Mouse (Mus musculus) mouse embryonic stem cell (cell line): ENCODE measurements around the gene Ggnbp2.

Experiments
- in situ Hi-C, 2 experiments: fragments of 300-500 bp; cut with MboI; formaldehyde crosslinking; loops; 1 replicate in 1 of 2; 3 replicates in 1 of 2; pipeline ENCODE4 v1.14.3; 2019 to 2020; ENCODE audit warnings: low sequenced_read_pairs in 2 of 2, low pct_unique_long_range_greater_than_20kb in 1 of 2, mixed read lengths in 1 of 2; ENCODE audit not compliant: unreplicated experiment in 1 of 2

Gene Ggnbp2

DNA sequence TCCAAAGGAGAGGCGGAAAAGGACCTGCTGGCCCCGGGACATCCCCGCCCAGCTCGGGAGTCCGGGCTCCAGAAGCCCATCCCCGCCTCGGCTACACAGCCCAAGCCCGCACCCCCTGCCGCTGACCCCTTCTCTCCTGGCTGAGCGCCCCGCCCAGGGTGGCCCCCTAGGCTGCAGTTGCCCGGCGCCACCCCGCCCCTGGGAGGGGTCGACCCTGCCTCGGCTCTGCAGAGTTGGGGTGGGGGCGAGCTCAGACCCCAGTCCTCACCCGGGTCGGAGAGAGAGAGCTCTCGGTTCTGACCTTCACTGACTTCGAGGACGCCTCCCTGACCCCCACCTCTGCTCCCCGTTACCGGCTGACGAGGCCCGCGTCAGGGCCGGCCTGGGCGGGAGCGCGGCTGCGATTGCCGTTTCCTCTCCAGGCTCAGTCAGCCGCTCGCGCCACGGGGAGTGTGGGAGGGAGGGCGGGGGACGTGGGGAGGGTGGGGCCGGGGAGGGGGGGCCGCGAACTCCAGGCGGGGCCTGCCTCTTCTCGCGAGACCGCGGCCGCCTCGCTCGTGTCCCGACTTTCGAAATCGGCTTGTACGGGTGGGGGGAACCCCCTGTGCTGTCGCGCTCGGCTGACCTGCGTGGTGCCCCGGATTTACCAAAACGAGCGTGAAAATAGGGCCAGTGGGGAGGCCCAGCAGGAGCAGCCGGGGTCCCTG is at the start of gene Ggnbp2:
Gene Ggnbp2 (minus strand): TSS at position 481 of the 707 bp plus-strand sequence.
- in situ Hi-C loops, result no loop called here

DNA sequence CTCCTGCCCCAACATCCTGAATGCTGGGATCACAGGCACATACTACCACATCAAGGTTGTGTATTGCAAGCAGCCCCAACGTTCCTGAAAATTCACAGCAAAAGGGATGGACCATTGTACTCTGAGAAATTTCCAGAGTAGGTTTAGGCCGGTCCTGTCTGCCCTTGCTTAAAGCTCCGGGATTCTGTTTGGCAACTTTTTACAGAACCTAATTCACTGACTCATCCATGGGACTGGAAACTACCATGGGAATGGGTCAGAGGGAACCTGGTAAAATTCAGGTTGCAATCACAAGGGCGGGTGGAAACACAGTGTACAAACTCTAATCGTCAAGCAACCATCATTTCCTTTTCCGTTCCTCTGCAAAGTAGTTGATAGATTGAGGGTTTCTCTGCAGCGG is 49.3 kb upstream of the Ggnbp2 start:
- in situ Hi-C loops, result loop anchor here in 1 of 2 experiments (5.0 kb wide), 1 partner anchor 62 kb away; no protein-coding TSS in a partner anchor

DNA sequence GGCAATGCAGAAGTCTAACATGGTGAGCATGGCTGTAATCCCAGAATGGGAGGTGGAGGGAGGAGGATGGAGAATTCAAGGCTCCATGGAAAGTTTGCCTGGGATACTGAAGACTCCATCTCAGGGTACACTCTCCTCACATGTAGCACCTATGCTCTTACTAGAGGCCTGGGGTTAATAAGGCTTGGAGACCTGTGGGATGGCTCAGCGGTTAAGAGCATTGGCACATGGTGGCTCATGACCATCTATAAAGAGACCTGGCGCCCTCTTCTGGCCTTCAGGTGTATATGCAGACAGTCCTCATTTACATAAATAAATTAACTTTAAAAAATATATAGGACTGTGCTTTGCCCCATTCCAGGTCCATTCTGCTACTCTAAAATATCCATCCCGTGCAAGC is 48.7 kb upstream of the Ggnbp2 start:
- in situ Hi-C loops, result loop anchor here in 1 of 2 experiments (5.0 kb wide), 1 partner anchor 63 kb away; no protein-coding TSS in a partner anchor

DNA sequence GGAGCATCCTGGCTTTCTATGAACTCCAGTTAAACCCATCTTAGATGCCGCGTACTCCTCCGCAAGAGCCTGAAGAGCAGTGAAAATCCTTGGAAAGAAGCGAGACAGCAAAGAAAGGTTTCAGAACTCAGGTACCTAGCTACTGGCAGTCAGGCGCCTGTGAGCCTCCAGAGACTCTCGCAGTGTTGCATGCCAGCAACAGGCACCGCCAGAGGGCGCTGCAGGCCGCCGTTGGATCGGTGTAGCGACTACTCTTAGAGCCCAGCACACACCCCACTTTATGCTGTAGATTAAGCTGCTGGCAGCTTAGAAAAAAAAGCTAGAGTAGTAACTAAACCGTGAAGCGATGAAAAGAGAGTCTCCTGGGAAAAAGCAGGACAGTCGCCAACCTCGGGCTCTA is 47.8 kb upstream of the Ggnbp2 start:
- in situ Hi-C loops, result loop anchor here in 1 of 2 experiments (5.0 kb wide), 1 partner anchor 64 kb away; no protein-coding TSS in a partner anchor

DNA sequence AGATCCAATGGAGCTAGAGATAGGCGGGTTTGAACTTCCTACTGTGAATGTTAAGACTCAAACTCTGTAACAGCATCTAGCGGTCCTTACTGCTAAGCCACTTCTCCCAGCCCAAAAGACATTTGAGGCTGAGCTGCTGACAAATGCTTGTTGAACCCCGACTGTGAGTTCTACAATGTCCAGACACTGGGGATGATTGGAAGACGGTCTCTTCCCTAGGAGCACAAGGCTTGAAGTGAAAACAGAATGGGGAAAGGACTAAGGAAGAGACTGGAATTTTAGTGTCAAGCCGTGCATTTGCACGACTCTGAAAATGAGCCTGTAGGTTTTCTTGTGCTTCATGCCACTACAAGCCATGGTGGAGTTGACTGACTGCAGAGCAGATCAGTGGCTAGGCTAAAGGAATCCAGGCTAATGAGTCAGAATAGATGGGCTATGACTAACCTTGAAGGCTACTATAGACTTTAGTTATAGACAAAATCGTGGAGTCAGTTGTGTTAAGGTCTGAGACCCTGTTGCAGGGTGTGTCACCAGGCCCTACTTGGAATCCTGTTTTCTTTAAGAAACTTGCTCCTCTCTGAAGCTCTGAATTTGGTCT is 46.2 kb upstream of the Ggnbp2 start:
- in situ Hi-C loops, result loop anchor here in 1 of 2 experiments (5.0 kb wide), 1 partner anchor 65 kb away; no protein-coding TSS in a partner anchor

DNA sequence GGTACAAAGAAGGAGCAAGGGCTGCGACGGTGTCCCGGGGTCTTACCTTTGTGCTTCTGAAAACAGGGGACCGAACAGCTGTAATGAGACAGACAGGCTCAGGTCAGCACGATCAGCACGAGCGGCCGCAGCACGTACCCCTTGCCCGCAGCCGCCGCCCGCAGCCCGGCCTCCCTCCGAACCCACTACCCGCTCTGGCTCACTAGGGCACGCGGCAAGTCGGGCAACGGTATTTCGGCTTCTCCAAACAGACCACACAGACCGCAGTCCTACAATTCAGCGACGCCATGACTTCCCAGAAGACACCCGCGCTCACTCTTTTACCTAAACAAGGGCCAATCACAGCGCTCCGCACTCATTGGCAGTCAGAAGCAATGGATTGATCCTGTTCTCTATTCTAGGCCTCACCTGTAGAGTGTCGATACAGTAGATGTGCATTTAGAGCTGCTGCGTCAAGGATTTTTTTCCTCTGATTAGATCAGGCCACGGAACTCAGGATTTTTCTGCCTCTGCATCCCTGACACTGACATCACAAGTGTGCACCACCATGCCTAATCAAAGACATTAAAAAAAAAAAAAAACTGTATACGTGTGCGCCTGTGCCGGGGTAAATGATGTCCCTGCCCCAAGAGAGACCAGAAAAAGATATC is 45.6 kb upstream of the Ggnbp2 start, which contains the start of gene Znhit3:
Gene Znhit3 (minus strand): TSS at position 314 of the 650 bp plus-strand sequence.
- in situ Hi-C loops, result loop anchor here in 1 of 2 experiments (5.0 kb wide), 1 partner anchor 66 kb away; no protein-coding TSS in a partner anchor

DNA sequence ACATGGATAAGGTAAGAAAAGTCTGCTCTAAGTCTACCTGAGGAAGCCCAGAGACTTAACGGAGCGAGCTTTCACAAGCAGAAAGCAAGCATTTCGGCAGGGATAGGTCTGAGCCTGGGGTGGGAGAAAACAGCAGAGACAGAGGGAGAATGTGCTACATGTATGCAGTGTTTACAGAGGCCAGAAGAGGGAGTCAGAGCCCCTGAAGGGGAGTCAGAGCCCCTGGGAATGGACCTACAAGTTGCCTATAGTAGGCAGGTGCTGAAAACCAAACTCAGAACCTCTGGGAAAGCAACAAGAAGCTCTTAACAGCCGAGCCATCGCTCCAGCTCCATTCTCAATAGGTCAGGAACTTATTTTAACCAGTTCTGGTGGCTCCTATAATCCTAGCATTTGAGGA is 44.1 kb upstream of the Ggnbp2 start:
- in situ Hi-C loops, result loop anchor here in 1 of 2 experiments (5.0 kb wide), 1 partner anchor 68 kb away; no protein-coding TSS in a partner anchor

DNA sequence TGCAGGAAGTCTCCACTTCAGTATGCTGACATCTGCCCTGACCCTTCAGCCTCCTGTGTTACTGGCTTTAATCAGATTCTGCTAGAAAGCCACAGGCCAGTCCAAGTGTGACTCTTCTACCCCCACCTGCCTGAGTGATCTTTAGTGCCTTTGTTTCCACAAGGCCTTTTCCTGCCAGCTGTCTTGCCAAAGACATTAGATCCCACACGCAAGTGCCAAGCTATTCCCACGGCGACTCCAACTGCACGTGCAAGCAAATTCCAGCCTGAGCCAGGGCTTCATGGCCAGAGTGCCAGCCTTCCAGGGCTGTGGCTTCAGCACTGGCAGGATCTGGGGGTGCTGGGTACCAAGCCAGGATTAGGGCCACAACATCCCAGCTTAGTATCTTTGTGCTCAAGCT is 39.8 kb upstream of the Ggnbp2 start:
- in situ Hi-C loops, result no loop called here

DNA sequence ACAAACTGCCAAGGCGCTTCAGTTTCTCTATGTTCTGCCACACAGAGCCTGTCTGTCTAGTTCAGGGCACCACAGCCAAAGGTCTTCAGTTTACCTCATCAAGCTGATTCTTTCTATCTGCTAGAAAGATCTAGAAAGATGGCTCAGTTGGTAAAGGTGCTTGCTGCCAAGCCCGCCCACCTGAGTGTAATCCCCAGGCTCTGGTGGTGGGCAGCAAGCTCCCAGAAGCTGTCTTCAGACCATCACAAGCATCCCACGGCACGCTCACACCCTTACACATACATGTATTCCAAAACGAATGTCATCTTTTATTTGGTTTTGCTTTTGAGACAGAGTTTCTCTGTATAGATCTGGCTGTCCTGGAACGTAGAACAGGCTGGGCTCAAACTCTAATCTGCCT is 37.9 kb upstream of the Ggnbp2 start:
- in situ Hi-C loops, result no loop called here

DNA sequence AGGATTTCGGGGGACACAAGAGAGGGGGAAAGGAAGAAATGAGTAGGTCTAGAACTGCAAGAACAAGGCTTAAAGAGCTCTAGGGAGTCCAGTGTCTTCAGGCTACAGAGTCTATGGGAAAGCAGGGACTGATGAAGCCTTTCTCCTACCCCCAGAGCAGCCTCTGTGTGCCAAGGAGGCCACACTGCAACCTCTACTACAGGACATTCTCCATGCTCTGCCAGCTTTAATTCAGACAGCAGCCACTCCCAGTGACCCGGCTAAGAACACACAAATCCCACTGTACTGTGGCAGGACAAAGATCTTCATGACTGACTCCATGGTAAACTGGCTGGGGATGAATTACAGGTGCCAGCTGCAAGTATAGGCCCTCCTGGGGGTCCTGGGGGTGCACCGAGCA is 36.5 kb upstream of the Ggnbp2 start:
- in situ Hi-C loops, result no loop called here

DNA sequence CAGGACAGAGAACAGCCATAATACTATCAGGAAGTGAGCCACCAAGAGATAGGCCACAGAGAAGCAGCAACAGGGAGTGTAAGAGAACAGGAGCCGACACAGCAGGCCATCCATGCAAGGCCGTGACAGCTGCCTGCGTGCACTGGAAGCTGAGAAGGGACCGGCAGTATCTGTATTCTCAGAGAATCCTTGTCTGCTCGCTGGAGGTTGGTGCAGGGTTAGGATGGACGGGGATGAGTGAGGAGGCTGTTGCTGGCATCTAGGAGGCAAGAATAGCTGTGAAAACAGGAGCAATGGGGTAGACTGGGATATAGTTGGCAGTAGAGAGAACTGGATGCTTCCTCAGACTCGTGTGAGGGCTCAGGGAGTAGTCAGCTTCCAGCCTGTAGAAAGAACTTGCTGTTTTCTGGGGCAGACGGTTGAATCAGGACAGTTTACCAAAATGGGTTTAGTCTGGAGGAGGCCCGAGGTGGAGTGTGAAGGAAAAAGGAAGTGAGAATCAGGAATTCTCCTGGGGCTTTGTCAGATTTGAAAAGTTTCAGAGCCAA is 34.1 kb upstream of the Ggnbp2 start:
- in situ Hi-C loops, result no loop called here

DNA sequence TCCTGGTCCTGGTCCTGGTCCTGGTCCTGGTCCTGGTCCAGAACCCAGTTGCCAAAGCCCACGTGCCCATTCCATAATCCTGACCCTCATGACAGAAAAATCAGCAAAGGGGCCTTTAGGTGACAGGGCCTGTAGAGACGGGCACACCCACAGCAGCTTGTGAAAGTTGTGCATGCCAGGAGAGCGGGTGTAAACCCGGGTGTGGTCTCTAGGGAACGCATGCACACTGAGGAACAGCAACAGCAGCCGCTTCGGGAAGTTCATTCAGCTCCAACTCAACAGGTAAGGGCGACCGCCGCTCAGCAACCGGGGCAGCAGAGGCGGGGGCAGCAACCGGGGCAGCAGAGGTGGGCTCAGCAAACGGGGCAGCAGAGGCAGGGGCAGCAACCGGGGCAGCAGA is 22.5 kb upstream of the Ggnbp2 start:
- in situ Hi-C loops, result no loop called here

DNA sequence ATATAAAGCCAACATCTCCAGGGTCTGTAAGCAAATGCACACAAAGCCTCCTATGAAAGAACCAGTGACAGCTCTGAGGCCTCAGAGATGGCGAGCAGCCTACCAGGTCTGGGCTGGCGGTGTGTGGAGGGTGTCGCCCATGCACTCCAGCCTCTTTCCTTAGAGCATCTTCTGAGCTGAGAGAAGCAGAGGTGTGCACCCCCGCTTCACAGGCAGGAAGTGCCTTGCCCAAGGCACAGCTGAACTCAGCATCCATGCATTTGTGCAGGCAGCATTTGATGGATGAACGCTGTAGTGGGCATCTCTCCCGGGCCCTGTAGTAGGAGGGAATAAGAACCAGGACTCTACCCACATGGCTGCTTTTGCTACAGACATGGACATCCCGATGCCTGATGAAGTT is 21.1 kb upstream of the Ggnbp2 start:
- in situ Hi-C loops, result no loop called here

DNA sequence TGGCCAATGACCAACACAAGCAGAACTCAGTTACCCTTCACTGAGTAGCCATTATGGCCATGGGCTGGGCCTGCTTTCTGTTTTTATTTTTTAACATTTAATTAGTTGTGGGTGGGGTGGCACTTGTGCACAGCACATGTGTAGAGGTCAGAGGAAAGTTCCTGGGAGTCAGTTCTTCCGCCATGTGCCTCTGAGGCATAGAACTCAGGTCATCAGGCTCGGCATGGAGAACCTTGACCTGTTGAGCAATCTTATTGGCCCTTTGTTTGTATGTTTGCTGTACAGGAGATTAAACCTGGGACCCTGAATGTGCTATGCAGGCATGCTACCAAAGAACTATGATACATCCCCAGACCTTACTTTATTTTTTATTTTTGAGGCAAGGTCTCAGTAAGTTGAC is 18.9 kb upstream of the Ggnbp2 start:
- in situ Hi-C loops, result no loop called here

DNA sequence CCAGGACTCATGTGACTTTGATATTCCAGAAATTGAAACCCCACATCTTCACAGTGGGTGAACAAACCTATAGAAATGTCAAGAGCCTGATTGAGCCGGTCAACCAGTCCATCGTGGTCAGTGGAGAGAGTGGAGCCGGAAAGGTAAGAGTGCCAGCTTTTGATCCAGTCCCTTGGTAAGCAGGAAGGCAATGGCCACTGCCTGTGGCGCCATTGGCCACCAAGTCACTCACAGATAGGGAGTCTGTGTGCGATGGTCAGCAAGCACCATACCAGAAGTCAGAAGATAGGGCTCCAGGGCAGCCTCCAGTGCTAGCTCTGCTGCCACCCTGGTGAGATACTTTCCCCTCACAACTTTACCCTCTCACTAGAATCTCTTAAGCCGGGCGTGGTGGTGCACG is 17.4 kb upstream of the Ggnbp2 start:
- in situ Hi-C loops, result no loop called here

DNA sequence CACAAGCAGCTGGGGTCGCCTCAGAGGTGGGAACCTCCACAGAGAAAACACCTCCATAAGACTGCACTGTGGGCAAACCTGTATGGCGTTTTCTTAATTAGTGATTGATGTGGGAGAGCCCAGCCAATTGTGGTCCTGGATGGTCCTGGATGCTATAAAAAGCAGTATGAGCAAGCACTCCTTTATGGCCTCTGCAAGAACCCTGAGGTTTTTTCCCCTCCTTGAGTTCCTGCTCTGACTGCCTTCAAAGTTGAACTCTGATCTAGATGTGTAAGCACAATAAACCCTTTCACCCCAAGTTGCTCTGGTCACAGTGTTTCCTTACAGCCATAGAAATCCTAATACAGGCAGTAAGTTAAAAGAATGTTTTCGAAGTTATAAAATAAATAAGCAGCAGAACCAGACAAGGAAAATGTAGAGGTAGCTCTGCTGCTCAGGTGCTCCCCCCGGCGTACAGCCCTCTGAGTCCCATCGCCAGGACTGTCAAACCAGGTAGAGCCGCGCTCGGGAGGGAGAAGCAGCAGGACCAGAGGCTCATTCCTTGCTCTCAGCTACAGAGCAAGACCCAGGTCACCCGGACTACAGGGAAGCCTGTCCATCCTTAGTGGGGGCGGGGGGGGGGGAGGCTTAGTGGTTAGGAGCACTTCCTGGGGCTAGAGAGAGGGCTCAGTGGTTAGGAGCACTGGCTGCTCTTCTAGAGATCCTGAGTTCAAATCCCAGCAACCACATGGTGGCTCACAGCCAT is 16.3 kb upstream of the Ggnbp2 start:
- in situ Hi-C loops, result no loop called here

DNA sequence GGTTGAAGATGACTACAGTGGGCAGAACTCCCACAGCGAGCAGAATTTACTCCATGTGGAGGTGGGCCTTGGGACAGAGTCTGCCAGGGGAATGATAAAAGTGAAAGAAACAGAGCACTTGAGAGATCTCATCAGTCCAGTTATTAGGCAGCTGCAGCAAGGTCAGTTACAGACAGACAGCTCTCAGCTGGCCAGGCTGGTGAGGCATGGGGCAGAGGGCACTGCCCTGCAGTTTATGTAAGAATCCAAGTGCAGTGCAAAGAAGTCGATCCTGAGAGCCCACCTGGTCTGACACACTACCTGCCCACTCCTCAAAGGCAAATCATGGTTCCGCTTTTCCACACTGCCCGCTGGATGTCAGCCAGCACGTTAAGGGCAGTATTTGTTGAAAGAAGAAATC is 15.6 kb upstream of the Ggnbp2 start:
- in situ Hi-C loops, result no loop called here

DNA sequence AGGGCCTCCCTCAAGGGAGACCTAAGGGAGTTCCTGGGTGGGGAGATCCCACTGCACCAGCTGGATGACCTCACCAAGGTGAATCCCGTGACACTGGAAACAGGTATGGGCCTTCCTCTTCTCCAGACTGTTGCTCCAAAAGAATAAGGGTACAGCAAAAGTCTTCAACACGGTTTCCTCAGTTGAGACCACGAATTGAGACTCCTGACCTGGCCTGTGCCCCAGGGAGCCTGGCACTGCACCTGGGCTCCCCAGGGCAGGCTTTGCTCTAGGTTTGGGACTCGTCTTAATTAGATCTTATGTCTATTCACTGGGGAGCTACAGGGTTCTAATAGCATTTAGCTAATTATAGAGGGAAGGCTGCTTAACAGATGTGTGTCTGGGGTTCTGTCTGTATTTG is 14.6 kb upstream of the Ggnbp2 start:
- in situ Hi-C loops, result no loop called here
